Mouse (Mus musculus) MEL (cell line): ENCODE results near the gene Cys1.
A peak's percentile ranks its signal among the peaks of the same experiment; 100 is the strongest.

Source experiments
- CHD2 ChIP-seq: IDR thresholded peaks from 2 replicates; pipeline ENCODE4 v1.6.1; 2011; ENCODE audit warnings: low read length, improper control_type of control experiment
- CTCF ChIP-seq, 3 experiments: IDR thresholded peaks in 2 of 3; conservative IDR thresholded peaks in 1 of 3; 2 replicates each; pipeline ENCODE4 v1.5.1; 2011 to 2012; ENCODE audit warnings: low read length in 3 of 3, low read depth in 2 of 3, mild to moderate bottlenecking in 2 of 3, improper control_type of control experiment in 1 of 3, inconsistent platforms in 1 of 3, mixed read lengths in 1 of 3, moderate library complexity in 1 of 3; ENCODE audit not compliant: control insufficient read depth in 1 of 3, insufficient read depth in 1 of 3, poor library complexity in 1 of 3, severe bottlenecking in 1 of 3
- JUND ChIP-seq: IDR thresholded peaks from 2 replicates; pipeline ENCODE4 v1.6.1; 2011; ENCODE audit warnings: low read depth, mild to moderate bottlenecking, improper control_type of control experiment, low read length
- MAX ChIP-seq: IDR thresholded peaks from 2 replicates; pipeline ENCODE4 v1.6.1; 2011; ENCODE audit warnings: low read length, improper control_type of control experiment
- SIN3A ChIP-seq: IDR thresholded peaks from 2 replicates; pipeline ENCODE4 v1.6.1; 2012; ENCODE audit warnings: low read length, improper control_type of control experiment, inconsistent platforms
- TCF12 ChIP-seq: IDR thresholded peaks from 2 replicates; pipeline ENCODE4 v1.6.1; 2014; ENCODE audit warnings: low read depth, mild to moderate bottlenecking, inconsistent platforms, low read length, improper control_type of control experiment, moderate library complexity

DNA sequence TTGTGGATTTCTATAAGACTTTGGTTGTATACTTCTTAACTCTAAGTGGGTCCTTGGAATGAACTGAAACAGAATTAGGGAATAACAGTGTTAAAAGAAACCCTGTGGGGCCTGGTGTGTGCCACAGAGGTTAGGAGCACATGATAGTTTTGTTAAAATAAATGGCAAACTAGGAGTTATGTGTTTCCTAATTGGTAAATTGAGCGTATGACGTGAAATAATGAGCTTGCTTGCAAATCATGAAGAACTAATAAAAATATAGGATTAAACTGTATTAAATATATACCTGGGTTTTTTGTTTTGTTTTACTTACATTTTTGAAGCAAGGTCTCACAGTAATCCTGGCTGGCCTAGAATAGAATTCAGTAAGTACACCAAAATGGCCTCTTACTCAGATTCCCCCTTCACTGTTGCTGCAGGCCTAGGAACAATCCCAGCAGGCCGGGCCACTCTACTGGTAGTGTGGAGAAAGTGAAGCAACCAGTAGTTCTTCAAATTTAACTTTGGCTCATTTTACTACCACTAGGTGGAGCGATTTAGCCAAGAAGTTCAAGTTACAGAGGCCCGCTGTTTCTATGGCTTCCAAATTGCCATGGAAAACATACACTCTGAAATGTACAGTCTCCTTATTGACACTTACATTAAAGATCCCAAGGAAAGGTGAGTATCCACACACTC is 28.4 kb upstream of the Cys1 start:
- TF ChIP-seq SIN3A (peak; percentile 66; the same call in 1 of the 2 replicates), JUND (no peak), CTCF (IDR thresholded peaks at IDR 0.05 in 2 of 3, conservative IDR thresholded peaks at IDR 0.05 in 1 of 3; ENCODE audit: control insufficient read depth in 1 of 3, insufficient read depth in 1 of 3, low read depth in 2 of 3, low read length in 3 of 3, poor library complexity in 1 of 3, severe bottlenecking in 1 of 3) (peak; percentile 13 to 82 (median 66); a peak in 4 of 6 replicates), CHD2 (no peak), TCF12 (no peak), MAX (no peak)
